Mouse (Mus musculus): ENCODE results near the gene Gm21094. TPM values are rescaled to one million over a fixed set of nuclear protein-coding genes. Genes with fewer than 3 reads are reported as not detected.
"Not testable (repeated sequence)": the region's sequence is repeated elsewhere in the genome, so short reads cannot be mapped to it uniquely, and the experiment has no call there.

Gene Gm21094
- total RNA-seq (2021), result not detected
- long read RNA-seq, experiment 1, result 0 reads
- long read RNA-seq, experiment 2, result 0 reads

- DNase-seq, result not testable (repeated sequence)
Measured at GRCm38 (mm10) chrY:32620343-32620742, at the start of gene Gm21094. TSS of gene Gm21094 (minus strand) at chrY:32620443.

Data from heart, adult 18-20 months (tissue).